8 mouse cellular contexts compared by ENCODE assay signal in the genomic region with DNA sequence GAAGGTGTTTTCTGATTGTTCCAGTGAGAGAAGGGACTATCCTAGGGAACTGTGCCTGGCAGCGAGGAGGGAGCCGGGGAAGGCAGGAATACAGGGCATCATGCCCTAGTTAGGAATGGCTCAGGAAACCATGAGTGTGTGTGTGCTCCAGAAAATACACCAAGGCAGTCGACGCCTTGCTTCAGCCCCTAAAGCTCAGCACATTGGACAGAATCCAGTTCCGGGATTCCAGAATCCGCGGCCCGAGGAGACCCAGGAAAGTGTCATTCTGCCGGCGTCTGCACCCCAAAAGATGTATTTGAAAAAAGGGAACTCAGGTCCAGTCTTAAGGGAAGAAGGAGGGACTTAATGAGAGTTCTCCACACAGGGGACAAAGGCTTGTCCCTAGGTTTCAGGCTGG. TPM values are rescaled to one million over a fixed set of nuclear protein-coding genes. Genes with fewer than 3 reads are reported as not detected.
A peak's percentile ranks its signal among the peaks of the same experiment; 100 is the strongest.
DNase-seq lines count a peak whose midpoint lies in the region; ATAC-seq and TF ChIP-seq lines count a peak whose summit lies in the region.

No protein-coding gene starts in this region.

- TF ChIP-seq POLR2A in heart, adult 2 months (IDR thresholded peaks at IDR 0.05; ENCODE audit: insufficient read depth, low read depth, low read length), result no peak
- TF ChIP-seq POLR2A in small intestine, adult 2 months (IDR thresholded peaks at IDR 0.05; ENCODE audit: low read depth, low read length), result no peak

- no peaks in the 10 kb centered on the region for H3K36me3 ChIP-seq in heart, adult 2 months (ENCODE audit: control insufficient read depth, insufficient read depth, low read length)
- H3K36me3 ChIP-seq in liver, embryonic 13.5 days, result no peaks in the 10 kb centered on the region
- no peaks in the 10 kb centered on the region for H3K36me3 ChIP-seq in small intestine, adult 2 months (ENCODE audit: control insufficient read depth, insufficient read depth, low read length)

- no peak for TF ChIP-seq EP300 in heart, adult 2 months (IDR thresholded peaks at IDR 0.05; ENCODE audit: insufficient read depth, low read depth, low read length)

- no peaks in the 10 kb centered on the region for H3K79me2 ChIP-seq in heart, adult 2 months (replicated peaks; ENCODE audit: control insufficient read depth, insufficient read depth, low read length)

- H3K27me3 ChIP-seq in heart, adult 2 months (ENCODE audit: control insufficient read depth, insufficient read depth, low read length), result no peaks in the 10 kb centered on the region
- H3K27me3 ChIP-seq in liver, embryonic 13.5 days, result no peaks in the 10 kb centered on the region; the same call in 1 of the 2 replicates
- no peaks in the 10 kb centered on the region for H3K27me3 ChIP-seq in small intestine, adult 2 months (ENCODE audit: control insufficient read depth, insufficient read depth, low read length)

- H3K27ac ChIP-seq in heart, adult 2 months, result peak overlapping the region; percentile 84
- peak overlapping the region; percentile 71 for H3K27ac ChIP-seq in liver, embryonic 13.5 days
- peak overlapping the region; percentile 79 for H3K27ac ChIP-seq in small intestine, adult 2 months (ENCODE audit: insufficient read depth, low read depth, low read length)

- WGBS in heart, adult 2 months, result 13% methylated on average over 10 of the region's 10 CpGs
- 31% methylated on average over 10 of the region's 10 CpGs for WGBS in liver, embryonic 13.5 days (ENCODE audit: insufficient replicate concordance)
- 19% methylated on average over 10 of the region's 10 CpGs for WGBS in small intestine, adult 2 months

- peak in 1 of 2 experiments; percentile 26 for DNase-seq in heart, adult 2 months
- no peak for DNase-seq in heart, adult 8-10 months (ENCODE audit: low spot score)
- peak; percentile 27 for DNase-seq in brain, adult 2 months (ENCODE audit: low read depth, low spot score)
- DNase-seq in heart, postnatal 10 days, result peak; percentile 29 to 54
- no peak for DNase-seq in liver, embryonic 13.5 days
- no peak for DNase-seq in left cerebral cortex, adult 8-10 months (ENCODE audit: low spot score in 2 of 2)

- peaks cover 4% of the 10 kb centered on the region for H3K4me1 ChIP-seq in heart, adult 2 months (ENCODE audit: control insufficient read depth, insufficient read depth, low read length)
- peaks cover 63% of the 10 kb centered on the region for H3K4me1 ChIP-seq in liver, embryonic 13.5 days (replicated peaks)
- peaks cover 16% of the 10 kb centered on the region; the same call in 1 of the 2 replicates for H3K4me1 ChIP-seq in small intestine, adult 2 months (ENCODE audit: control insufficient read depth, insufficient read depth, insufficient read length, low read length)

- no peaks in the 10 kb centered on the region for H3K9me3 ChIP-seq in liver, embryonic 13.5 days (replicated peaks)

- H3K4me3 ChIP-seq in heart, adult 2 months, result peak overlapping the region; percentile 47
- H3K4me3 ChIP-seq in liver, embryonic 13.5 days (replicated peaks), result peak overlapping the region; percentile 58
- peak overlapping the region; percentile 60 for H3K4me3 ChIP-seq in small intestine, adult 2 months (ENCODE audit: low read depth, low read length)

- intact Hi-C loops in heart, adult 2 months (cut with DNase I), result no loop called here
- intact Hi-C loops in heart, postnatal 10 days (cut with DNase I), result no loop called here

- peak overlapping the region; percentile 79 for H3K4me2 ChIP-seq in liver, embryonic 13.5 days

- no peak for TF ChIP-seq CTCF in heart, adult 2 months (IDR thresholded peaks at IDR 0.05)
- no peak for TF ChIP-seq CTCF in small intestine, adult 2 months (IDR thresholded peaks at IDR 0.05; ENCODE audit: extremely low read depth, insufficient read length, insufficient replicate concordance, low read depth, low read length)

- no peak for ATAC-seq in liver, embryonic 13.5 days (ENCODE audit: low read depth)
- no peak for ATAC-seq in megakaryocyte-erythroid progenitor cell, adult 5-6 weeks (replicated peaks; ENCODE audit: low FRiP score, low TSS enrichment, poor library complexity, severe bottlenecking)

- peak overlapping the region; percentile 61 for H3K9ac ChIP-seq in heart, adult 2 months (ENCODE audit: low read depth, low read length)
- H3K9ac ChIP-seq in liver, embryonic 13.5 days, result peak overlapping the region; percentile 70

RNA-seq across cellular contexts. Expression of gene Yy1, which starts 26.5 kb away (rescaled TPM):
- total RNA-seq in heart, adult 2 months (2021), result 10 to 100 TPM; 34.4 to 38.8 TPM
- polyA plus RNA-seq in heart, adult 2 months (2012; rRNA removed), result 7.1 and 10.3 TPM in 2 replicates
- total RNA-seq in heart, adult 8-10 months (2022), result 10 to 100 TPM; 24.8 to 34.8 (median 28.6) TPM
- 10 to 100 TPM; 36.0 to 44.9 TPM for total RNA-seq in heart, postnatal 10 days (2021)
- 7.7 and 10.6 TPM in 2 replicates for polyA plus RNA-seq in liver, embryonic 13.5 days (2015; fragmentation: Nextera tagmentation; extraction: Ambion mirVana)
- polyA plus RNA-seq in small intestine, adult 2 months (2012; rRNA removed), result 10.5 and 22.4 TPM in 2 replicates
- 10 to 100 TPM; 44.9 to 46.7 (median 46.1) TPM for total RNA-seq in left cerebral cortex, adult 8-10 months (2022)
- 52.3 and 58.0 TPM in 2 replicates for total RNA-seq in megakaryocyte-erythroid progenitor cell, adult 5-6 weeks (2014; fragmentation: Nextera tagmentation)
- total RNA-seq in megakaryocyte-erythroid progenitor cell, adult 5-6 weeks (2017), result 61.4 and 70.3 TPM in 2 replicates

Comparison
In these comparisons a context has a peak if more than half of its experiments do, and no peak if none do; other contexts are left out.
1. DNase-seq: peak in brain, adult 2 months (single experiment) and heart, postnatal 10 days (2 of 2); none in heart, adult 8-10 months (single experiment), liver, embryonic 13.5 days (single experiment) and left cerebral cortex, adult 8-10 months (0 of 2).
2. Peak in every context shown above with its lines, with median percentiles within 50 percentile points of each other: H3K27ac ChIP-seq and H3K4me3 ChIP-seq.